Mouse (Mus musculus) liver, postnatal 0 days (tissue): ENCODE measurements around the gene Nos1.

Experiments
- CTCF ChIP-seq: sonication (generic); IDR thresholded peaks from 2 replicates; pipeline ENCODE4 v1.5.1; 2016; ENCODE audit warnings: antibody characterized with exemption, low read depth
- EP300 ChIP-seq: IDR thresholded peaks from 2 replicates; pipeline ENCODE4 v1.6.1; 2016; ENCODE audit warnings: antibody characterized with exemption, low read depth, mild to moderate bottlenecking

DNA sequence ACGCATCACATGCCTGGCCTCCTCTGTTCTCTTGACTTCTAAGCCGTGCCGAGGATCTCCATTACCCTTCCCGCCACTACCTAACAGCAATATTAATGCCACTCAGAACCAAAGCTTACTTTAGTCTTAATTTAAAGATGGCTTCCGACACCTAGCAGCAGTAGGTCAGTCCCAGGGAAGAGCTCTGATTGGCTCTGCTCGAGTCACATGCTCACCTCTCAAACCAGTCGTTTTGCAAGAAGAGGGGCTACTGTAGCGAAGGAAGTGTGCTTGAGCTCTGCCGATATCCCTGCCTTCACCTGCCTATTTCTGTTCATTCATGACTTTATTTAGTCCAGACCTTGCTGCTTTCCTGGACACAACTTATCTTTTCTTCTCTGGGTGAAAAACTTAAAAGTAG, 43.0 kb downstream of the Nos1 start:
- TF ChIP-seq CTCF (no peak), EP300 (no peak)
